Mouse (Mus musculus) cerebellum, adult 2 months (tissue): ENCODE measurements around the gene Lemd2. TPM values are rescaled to one million over a fixed set of nuclear protein-coding genes. Genes with fewer than 3 reads are reported as not detected.
A peak's percentile ranks its signal among the peaks of the same experiment; 100 is the strongest.

Experiments used
- DNase-seq, 2 experiments: peaks; one replicate each; pipeline ENCODE4 v3.0.0; 2021
- H3K27ac ChIP-seq: fragments of 200-500 bp; 2 replicates; pipeline ENCODE4 v1.5.1; 2012; ENCODE audit warnings: low read length, control low read depth, inconsistent platforms; ENCODE audit not compliant: insufficient read depth
- H3K27me3 ChIP-seq: fragments of 200-500 bp; 2 replicates; pipeline ENCODE4 v1.6.1; 2012; ENCODE audit warnings: inconsistent platforms, mild to moderate bottlenecking, low read length, moderate library complexity; ENCODE audit not compliant: control insufficient read depth, insufficient read depth
- H3K4me1 ChIP-seq: fragments of 200-500 bp; 2 replicates; pipeline ENCODE4 v1.6.1; 2011; ENCODE audit warnings: low read length; ENCODE audit not compliant: control insufficient read depth, insufficient read depth
- H3K4me3 ChIP-seq: fragments of 200-500 bp; replicated peaks from 2 replicates; pipeline ENCODE3; 2011; ENCODE audit warnings: mild to moderate bottlenecking, low read depth, low read length, control low read depth; ENCODE audit not compliant: insufficient read depth
- CTCF ChIP-seq: fragments of 200-500 bp; IDR thresholded peaks from 2 replicates; pipeline ENCODE4 v1.5.1; 2011; ENCODE audit warnings: low read depth, mild to moderate bottlenecking, control low read depth, low read length, moderate library complexity, borderline replicate concordance; ENCODE audit not compliant: insufficient read depth
- POLR2A ChIP-seq: fragments of 200-500 bp; IDR thresholded peaks from 2 replicates; pipeline ENCODE4 v1.6.1; 2011; ENCODE audit warnings: low read length, control low read depth, borderline replicate concordance; ENCODE audit not compliant: insufficient read depth
- WGBS: fragments of 180-500 bp; shearing (Covaris S2); methylation state at CpG from one replicate; pipeline ENCODE4 v1.1.7; 2018; 5-methylcytosine and 5-hydroxymethylcytosine counted together
- polyA plus RNA-seq: library from polyadenylated mRNA; depleted of rRNA; stranded (reverse); fragments of >200 nt; gene quantifications from 2 replicates; pipeline ENCODE4 v1.2.3, GENCODE M21; 2012

Gene Lemd2
- polyA plus RNA-seq, 1 experiment: 76.4 TPM

DNA sequence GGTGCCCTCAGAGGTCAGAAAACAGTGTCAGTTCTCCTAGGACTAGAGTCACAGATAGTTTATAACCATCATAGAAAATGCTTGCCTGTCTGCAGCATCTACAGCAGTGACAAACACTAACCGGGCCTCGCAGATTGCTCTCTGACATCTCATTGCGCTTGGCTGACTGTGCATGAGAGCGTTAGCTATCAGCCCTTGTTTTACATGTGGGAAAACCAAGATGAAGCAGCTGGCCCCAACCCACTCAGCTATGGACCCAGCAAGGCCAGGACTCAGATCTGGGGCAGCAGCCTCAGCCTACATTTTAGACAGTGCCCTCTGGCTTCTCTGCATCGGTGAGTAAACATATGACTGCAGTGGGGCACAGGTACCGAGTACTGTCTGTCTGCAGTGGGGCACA lies 19.6 kb upstream of the Lemd2 start:
- DNase-seq: no peak
- H3K27me3 ChIP-seq: no peaks in the 10 kb centered on the region
- peaks cover 11% of the 10 kb centered on the region; the same call in 1 of the 2 replicates for H3K4me1 ChIP-seq
- TF ChIP-seq POLR2A (no peak), CTCF (no peak)
- 91% methylated on average over 6 of the region's 6 CpGs for WGBS
- H3K4me3 ChIP-seq: no peak overlapping the region
- no peak overlapping the region for H3K27ac ChIP-seq

DNA sequence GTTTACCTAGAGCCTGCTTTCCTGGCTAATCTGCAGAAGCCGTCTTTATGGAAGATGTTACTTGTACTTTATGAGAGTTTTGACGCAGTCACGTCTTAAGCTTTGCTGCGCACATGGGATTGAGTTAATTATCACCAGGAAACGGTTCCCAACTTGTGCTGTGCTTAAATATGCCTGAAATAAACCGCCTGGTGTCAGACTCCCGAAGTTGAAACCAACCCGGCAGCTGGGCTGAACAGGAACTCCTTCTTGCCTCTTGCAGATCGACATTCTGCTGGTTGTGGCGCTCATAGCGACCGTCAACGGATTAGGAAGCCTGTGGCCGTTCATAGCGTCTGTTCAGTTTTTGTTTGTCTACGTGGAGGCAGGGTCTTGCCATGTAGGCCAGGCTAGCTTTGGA lies 17.3 kb upstream of the Lemd2 start:
- TF ChIP-seq CTCF (no peak), POLR2A (no peak)
- no peak for DNase-seq
- Histone ChIP-seq H3K27ac (no peak overlapping the region), H3K4me1 (peaks cover 14% of the 10 kb centered on the region; the same call in 1 of the 2 replicates), H3K27me3 (no peaks in the 10 kb centered on the region), H3K4me3 (no peak overlapping the region)
- 95% methylated on average over 16 of the region's 16 CpGs for WGBS

DNA sequence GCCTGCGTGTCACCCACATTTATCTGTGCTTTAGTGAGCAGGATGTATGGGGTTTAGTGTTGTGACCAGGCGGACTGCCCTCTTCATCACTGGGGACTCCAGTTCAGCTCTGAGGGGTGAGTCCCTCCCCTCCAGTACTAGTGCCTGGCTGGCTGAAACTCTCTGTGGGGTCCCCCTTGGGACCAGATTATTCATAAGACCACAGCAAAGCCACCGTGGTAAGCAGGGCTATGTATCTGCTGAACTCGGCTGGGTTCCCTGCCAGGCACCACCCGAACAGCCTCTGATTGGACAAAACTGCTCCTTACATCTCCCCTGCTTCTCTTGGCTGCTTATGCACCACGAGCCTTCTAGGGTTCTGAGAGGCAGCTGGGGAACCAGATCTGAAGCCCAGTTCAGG lies 14.6 kb upstream of the Lemd2 start:
- no peaks in the 10 kb centered on the region for H3K27me3 ChIP-seq
- H3K4me3 ChIP-seq: no peak overlapping the region
- H3K27ac ChIP-seq: no peak overlapping the region
- H3K4me1 ChIP-seq: peaks cover 11% of the 10 kb centered on the region
- 61% methylated on average over 6 of the region's 6 CpGs for WGBS
- TF ChIP-seq POLR2A (no peak), CTCF (no peak)
- DNase-seq: no peak

DNA sequence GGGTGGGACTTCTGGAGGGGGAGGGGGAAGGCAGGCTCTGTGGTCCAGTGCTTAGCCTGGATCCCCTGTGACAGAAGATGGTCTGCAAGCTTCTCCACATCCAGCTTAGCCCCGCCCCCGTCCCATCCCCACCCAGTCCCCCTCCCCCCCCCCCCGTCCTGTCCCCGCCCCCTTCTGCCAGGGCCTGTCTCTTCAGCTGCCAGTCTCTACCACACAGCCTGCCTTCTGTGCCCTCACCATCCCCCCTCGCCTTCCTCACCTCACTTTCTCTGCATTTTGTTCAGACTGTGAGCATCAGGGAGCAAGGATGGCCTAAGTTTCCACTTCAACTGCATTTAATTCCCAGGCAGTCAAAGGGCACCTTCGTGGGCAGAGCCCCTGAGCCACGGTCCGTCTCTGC lies 14.1 kb upstream of the Lemd2 start:
- TF ChIP-seq CTCF: no peak
- no peak for DNase-seq
- Histone ChIP-seq H3K27ac (no peak overlapping the region), H3K27me3 (no peaks in the 10 kb centered on the region), H3K4me3 (no peak overlapping the region), H3K4me1 (peaks cover 11% of the 10 kb centered on the region)
- WGBS: 84% methylated on average over 4 of the region's 8 CpGs

DNA sequence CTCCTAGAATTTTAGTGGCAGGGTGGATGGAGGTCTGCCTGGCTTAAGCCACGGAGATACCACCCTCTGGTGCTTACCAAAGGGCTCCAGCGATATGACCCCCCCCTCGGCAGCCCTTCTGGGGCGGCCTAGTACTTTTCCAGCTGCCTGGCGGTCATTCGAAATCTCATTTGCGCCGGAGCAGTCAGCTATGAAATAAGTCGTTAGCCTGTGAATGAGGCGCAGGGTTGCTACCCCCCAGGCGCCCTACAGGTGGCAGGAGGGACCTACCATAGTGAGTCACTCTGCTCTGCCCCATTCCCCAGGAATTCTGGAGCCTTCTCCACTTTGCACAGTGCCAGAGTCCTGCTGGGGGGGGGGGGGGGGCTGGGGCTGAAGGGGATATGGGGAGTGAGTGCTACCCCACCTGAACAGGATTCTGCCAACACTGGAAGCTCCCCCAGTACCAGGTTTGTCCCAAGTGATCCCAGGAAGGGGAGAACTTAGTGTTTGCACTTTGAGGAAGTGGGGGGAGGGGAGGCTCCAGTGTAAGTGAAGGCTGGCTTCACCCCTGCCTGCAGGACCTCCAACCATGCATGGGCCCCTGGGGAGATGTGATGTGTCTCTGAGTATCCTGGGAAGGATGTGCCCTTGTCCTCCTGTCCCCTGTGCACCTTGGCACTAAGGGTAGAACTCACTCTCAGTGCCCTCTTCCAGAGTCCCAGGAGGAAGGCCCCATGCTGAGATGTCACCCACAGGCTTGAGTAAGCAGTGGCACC lies 8.7 kb upstream of the Lemd2 start:
- DNase-seq: peak; percentile 44 to 60
- Histone ChIP-seq H3K4me3 (no peak overlapping the region), H3K27me3 (no peaks in the 10 kb centered on the region), H3K27ac (no peak overlapping the region), H3K4me1 (peaks cover 2% of the 10 kb centered on the region; the same call in 1 of the 2 replicates)
- 28% methylated on average over 11 of the region's 11 CpGs for WGBS
- TF ChIP-seq POLR2A: no peak
- TF ChIP-seq CTCF: peak; percentile 54; the same call in 1 of the 2 replicates

DNA sequence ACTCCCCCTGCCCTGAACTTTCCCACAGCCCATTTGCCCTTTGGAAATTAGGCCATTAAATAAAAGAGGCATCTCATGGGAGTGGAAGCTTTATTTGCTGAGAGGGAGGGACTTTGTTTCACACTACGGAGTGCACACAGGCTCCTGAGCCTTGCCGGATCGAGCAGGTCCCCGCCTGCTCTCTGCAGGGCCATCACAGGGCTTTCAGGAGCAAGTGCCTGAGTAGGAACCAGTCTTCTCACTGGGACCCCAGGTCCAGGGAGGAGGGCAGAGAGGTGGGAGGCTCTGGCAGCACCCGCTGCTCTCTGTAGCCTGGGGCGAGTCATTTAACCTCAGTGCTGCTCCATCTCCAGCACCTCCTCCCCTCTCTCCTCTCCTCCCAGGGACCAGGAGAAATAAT lies 7.7 kb upstream of the Lemd2 start:
- Histone ChIP-seq H3K4me3 (no peak overlapping the region), H3K4me1 (no peaks in the 10 kb centered on the region; the same call in 1 of the 2 replicates), H3K27me3 (no peaks in the 10 kb centered on the region), H3K27ac (no peak overlapping the region)
- WGBS: 87% methylated on average over 6 of the region's 6 CpGs
- DNase-seq: no peak
- TF ChIP-seq CTCF (no peak), POLR2A (no peak)

DNA sequence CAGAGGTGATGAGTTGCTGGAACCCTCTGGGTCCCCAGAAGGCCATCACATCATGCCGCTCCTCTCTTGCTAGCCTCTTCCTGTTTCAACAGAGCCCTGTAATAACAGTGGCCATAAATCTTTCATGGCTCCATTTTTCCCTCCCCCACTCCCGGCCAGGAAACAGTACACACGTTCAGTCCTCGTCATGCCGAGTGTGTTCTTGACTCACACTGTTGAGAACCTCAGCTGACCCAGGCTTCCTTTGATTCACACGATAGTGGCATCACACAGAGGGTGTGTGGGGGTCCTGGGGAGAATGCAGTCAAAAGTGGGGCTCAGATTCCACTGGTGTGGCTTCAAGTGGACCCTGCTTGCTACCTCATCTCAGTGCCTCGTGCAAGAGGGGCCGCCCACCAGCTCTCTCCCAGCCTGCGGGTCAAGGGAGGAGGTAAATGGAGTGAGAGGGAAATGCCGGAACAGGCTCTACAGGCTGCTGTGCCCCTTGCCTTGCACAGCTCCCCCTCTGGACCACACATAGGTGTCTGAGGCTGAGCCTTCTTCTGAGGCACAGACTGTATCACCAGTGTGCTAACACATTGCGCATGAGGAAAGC lies 2.9 kb upstream of the Lemd2 start:
- no peak for TF ChIP-seq CTCF
- TF ChIP-seq POLR2A: no peak
- no peaks in the 10 kb centered on the region; the same call in 1 of the 2 replicates for H3K4me1 ChIP-seq
- H3K27me3 ChIP-seq: no peaks in the 10 kb centered on the region
- no peak overlapping the region for H3K27ac ChIP-seq
- no peak for DNase-seq
- WGBS: 82% methylated on average over 11 of the region's 11 CpGs
- no peak overlapping the region for H3K4me3 ChIP-seq

DNA sequence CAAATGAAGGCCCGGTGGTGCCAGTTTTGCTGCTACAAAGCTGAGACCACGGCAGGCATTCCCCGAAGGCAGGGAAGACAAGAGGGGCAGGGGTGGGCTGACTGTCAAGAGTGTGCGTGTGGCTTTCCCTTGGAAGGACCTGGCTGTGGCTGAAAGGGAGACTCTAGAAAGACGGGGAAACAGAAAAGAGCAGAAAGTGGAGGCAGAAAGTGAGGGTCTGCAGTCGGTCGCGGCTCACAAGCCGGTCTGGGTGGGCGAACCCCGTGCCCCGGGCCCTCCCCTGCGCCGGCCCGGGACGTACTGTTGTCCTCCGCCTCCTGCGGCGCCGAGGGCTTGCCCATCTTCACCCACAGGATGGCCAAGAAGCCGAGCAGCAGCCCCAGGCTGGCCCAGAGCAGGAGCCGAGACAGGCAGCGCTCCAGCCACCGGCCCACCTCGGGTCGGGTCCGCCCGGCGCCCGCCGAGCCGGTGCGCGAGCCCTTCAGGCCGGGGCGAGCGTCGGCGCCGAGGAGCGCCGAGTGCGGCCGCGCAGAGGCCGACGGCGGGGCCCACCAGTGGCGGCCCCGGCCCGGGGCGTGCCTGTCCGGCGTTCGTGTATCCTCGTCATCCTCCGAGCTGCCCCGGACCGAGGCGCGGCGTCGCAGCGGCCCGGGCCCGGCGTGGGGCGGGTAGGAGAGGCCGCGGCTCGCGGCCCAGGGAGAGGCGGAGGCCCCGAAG lies 753 bp downstream of the Lemd2 start:
- under 1% methylated on average over 73 of the region's 74 CpGs for WGBS
- Histone ChIP-seq H3K4me1 (peaks cover 8% of the 10 kb centered on the region; the same call in 1 of the 2 replicates), H3K27ac (peak overlapping the region; percentile 53), H3K27me3 (no peaks in the 10 kb centered on the region), H3K4me3 (peak overlapping the region; percentile 60)
- DNase-seq: peak in 1 of 2 experiments; percentile 52
- TF ChIP-seq CTCF: no peak
- no peak for TF ChIP-seq POLR2A
